Mouse (Mus musculus): Measurements from ENCODE around the gene D6Wsu163e.

The D6Wsu163e gene

GRCm38 (mm10) chr6:127006551-127006950, 66.8 kb downstream of the D6Wsu163e start:
- DNase-seq (ENCODE audit: low spot score): no peak

- no peak for DNase-seq (ENCODE audit: low spot score)
These were observed 70.3 kb downstream of the D6Wsu163e start for GRCm38 (mm10) chr6:127010021-127010420.

- DNase-seq (ENCODE audit: low spot score): no peak
These were observed 72.3 kb downstream of the D6Wsu163e start for GRCm38 (mm10) chr6:127011947-127012535.

- no peak for DNase-seq (ENCODE audit: low spot score)
These were observed 75.4 kb downstream of the D6Wsu163e start, which contains the start of gene Fgf6 for GRCm38 (mm10) chr6:127014906-127015770. Fgf6 (plus strand) TSS chr6:127015586.

GRCm38 (mm10) chr6:127019254-127019653, 79.5 kb downstream of the D6Wsu163e start:
- DNase-seq (ENCODE audit: low spot score): no peak

GRCm38 (mm10) chr6:127020431-127020830, 80.7 kb downstream of the D6Wsu163e start:
- DNase-seq (ENCODE audit: low spot score): no peak

GRCm38 (mm10) chr6:127024836-127025235, 85.1 kb downstream of the D6Wsu163e start:
- DNase-seq (ENCODE audit: low spot score): no peak

Measured in retina, embryonic 14.5 days (tissue).